Mouse (Mus musculus): ENCODE data around the gene Mgst2.

- TF ChIP-seq CTCF (IDR thresholded peaks at IDR 0.05; ENCODE audit: low read depth) (no peak), EP300 (IDR thresholded peaks at IDR 0.05; ENCODE audit: low read depth) (no peak)
Measured at GRCm38 (mm10) chr3:51671071-51671469, 10.9 kb downstream of the Mgst2 start.

Data from heart, postnatal 0 days (tissue).